Mouse (Mus musculus): Measurements from ENCODE around the gene Tmeff2.
"Not testable (repeated sequence)": the region's sequence is repeated elsewhere in the genome, so short reads cannot be mapped to it uniquely, and the experiment has no call there.

Tmeff2 gene

DNA sequence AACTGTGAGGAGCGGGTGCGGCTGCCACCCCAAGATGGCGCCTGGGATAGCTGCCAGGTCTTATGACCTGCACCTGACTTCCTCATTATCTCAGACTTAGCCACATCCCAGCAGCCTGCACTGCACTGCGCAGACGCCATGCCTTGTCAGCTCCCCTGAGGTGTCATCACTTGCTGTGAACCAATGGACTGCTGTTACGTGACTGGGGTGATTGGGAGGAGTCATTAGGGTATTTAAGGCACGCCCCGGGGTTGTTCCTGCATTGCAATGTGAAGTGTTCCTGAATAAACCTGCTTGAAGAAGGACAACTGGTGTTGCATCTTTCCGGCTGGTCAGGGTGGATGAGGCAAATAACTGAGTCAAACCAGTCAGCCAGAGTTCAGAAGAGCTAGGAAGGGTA is at the start of gene Tmeff2:
Gene Tmeff2 (plus strand): TSS at position 262 of the 400 bp plus-strand sequence.
- not testable (repeated sequence) for DNase-seq (ENCODE audit: low spot score)

DNA sequence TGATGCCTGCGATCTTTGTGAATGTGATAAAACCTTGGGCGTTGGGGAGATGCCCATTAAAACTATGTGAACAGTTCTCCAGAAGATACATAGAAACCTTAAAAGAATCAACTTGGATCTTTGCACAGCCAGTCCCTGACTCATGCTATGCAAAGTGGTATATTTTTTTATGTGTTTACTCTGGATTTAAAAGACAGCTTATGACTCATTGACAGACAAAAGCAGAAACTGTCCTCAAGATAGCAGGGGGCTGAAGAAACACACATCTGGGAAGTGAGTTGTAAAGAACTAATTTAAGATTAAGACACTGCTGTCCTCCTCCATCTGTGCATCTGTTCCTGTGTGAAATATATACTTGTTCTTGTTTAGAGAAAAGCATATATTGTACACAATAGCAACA is 38.9 kb upstream of the Tmeff2 start:
- no peak for DNase-seq (ENCODE audit: low spot score)

DNA sequence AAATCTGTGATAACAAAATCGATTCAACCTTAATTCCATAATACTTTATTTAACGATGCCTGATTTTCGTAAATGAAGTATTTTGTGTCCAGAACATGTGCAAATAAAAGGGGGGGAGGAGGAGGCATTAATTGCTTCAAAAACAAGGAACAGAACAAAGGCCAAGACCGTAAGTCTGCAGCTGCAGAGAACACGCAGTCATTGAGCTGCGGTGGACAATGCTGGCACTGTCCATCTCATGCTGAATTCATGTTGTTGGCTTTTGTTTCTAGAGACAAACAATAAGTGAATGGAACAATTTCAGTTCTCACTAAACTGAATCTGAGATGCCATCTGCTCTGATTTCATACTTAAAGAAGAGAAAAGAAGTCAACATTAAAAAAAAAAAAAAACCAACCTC is 2.8 kb upstream of the Tmeff2 start:
- no peak for DNase-seq (ENCODE audit: low spot score)

DNA sequence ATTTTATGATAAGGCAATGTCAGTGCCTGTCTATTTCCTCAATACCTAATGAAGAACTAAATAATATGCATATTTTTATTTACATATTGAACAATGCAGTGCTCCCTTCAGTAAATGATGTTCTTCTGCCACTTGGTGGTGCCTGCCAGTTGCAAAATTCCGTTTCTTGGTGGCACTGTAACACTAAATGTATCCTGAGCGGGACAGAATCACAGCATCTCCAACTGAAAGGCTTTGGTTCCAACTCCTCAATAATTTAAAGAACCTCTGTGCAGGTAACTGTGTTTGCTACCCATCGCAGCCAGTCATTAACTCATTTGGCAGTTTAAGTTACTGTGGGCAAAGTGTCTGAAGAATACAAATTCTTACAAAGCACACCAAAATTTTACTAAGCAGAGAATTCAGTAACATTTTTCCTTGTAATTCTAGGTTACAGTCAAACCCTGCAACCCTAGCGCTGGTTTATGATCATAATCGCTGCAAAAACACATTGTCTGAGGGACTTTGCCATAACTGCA is 24.4 kb downstream of the Tmeff2 start:
- DNase-seq (ENCODE audit: low spot score), result no peak

DNA sequence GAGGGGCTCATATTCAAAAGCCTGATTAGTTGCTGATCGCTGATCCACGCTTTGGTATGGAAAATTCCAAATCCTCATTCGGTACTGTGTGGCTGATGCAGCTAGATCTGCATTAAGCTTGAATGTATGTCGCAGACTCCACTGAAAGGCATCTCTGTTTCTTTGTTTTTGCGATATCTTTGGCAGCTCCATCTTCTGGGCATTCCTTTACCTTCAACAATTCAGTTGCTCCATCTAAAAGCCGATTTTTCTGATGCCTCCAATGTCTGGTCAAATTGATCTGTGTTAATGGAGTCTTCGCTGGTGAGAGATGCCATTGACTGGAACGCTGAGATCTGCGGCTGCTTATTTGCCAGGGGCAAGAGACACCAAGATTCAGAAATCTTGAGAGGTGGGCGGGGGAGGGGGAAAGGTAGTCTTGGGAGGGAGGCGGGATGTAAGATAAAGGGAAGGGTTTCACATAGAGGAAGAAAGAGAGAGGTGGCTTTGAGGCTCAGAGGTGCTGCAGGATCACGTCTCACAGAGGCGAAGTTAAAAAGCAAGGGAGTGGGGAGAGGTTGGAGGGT is 25.0 kb downstream of the Tmeff2 start:
- no peak for DNase-seq (ENCODE audit: low spot score)

DNA sequence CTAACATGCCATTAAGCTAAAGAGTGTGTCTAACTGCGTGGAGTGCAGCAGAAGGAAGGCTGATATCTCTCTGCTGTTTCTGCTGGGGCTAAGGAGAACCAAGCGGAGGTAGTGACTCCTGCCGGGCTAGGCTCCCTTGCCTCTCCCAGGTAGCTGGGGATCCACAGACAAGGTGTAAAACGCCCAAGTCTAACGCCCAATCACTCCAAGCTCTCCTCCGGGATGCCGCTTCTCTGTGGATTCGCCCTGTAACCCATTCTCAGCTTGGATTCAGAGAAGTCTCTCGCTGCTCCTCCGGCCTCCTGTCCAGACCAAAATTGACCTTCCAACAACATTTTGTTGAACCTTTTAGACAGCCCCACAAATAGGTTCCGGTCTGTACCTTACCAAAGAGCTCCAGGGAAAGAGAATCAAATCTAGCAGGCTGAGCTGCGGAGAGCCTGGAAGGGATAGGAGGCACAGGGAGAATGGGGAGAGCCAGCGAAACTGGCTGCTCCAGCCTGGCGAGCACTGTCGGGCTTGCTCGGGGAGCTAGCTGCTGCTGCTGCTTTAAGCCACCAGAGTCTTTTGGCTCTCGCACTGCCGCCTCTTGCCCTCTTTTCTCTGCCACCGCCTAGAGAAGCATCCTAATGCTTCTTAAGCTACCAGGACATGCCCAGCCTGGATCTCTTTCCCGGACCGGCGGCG is 26.1 kb downstream of the Tmeff2 start:
- DNase-seq (ENCODE audit: low spot score), result no peak

DNA sequence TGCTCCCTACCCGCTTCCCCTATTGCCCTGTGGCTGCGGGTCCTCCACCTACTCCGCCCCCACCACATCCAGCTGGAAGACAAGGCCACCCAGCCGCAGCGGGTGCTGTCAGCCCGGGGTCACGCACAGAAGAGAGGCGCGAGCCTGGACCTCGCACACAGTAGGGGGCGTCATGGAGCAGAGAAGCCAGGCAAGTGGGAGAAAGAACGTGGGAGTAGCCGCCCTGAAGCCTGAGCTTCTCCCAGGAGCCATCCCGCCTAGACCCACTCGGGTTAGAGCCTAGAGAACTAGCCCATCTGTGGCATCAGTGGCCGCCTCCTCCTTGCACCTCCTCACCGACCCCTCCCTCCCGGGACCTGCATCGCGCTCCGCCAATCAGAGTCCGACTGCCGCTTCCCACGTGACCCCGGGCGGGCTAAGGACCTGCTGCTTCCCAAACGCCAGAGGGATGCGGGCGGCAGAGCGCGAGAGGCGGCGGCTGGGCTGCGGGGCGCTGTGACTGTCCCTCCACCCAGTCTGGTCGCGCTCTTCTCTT is 26.7 kb downstream of the Tmeff2 start:
- DNase-seq (ENCODE audit: low spot score), result peak; percentile 82

DNA sequence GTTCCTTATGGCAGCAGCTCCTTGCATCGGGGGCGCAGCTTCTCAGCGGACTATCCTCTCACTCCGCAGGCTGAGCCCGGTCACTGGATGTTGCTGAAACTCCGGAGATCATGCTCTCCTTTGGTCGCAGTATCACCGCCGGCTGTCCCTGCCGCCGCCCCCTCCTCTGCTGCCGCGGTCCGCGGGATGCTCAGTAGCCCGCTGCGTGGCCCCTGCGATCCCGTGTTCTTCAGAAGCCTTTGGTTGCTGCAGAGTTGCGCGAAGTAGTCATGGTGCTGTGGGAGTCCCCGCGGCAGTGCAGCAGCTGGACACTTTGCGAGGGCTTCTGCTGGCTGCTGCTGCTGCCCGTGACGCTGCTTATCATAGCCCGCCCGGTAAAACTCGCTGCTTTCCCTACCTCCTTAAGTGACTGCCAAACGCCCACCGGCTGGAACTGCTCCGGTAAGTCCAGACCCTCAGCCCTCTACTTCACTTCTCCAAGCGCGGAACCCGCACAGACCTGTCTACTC is 27.3 kb downstream of the Tmeff2 start:
- no peak for DNase-seq (ENCODE audit: low spot score)

DNA sequence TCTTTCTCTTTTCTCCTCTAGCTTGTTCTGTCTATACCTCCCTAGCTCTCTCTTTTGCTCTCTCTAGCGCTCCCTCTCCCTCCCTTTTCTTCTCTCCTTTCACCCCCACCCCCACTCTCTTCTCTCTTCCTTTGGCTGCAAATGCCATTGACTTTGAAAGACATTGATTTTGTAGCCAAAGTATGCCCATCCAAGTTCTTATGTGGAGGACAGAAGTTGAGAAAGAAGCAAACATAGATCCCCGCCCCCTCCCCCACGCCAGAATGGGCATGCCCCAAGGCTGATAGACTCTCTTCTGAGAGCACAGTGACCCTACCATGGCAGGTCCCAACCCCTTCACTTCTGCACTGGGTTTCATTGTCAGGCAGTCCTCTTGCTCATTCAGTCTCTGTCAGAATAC is 28.3 kb downstream of the Tmeff2 start:
- no peak for DNase-seq (ENCODE audit: low spot score)

DNA sequence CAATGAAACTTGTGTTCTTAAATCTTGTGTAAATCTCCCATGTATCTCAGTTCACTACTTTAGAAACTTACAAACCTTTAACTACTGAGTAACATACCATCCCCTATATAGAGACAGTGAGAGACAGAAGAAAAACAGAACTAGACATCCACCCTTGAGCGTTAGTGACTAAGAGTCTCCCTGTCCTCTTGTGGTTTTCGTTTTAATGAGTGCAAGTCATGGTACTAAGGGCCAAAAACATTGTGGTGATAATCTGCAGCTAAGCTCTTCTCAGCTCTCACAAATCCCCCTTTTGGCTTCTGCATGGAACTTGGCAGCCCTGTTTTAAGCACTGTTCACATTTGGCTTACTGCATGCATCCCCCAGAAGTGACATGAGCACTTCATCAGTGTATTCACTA is 34.6 kb downstream of the Tmeff2 start:
- DNase-seq (ENCODE audit: low spot score), result no peak

DNA sequence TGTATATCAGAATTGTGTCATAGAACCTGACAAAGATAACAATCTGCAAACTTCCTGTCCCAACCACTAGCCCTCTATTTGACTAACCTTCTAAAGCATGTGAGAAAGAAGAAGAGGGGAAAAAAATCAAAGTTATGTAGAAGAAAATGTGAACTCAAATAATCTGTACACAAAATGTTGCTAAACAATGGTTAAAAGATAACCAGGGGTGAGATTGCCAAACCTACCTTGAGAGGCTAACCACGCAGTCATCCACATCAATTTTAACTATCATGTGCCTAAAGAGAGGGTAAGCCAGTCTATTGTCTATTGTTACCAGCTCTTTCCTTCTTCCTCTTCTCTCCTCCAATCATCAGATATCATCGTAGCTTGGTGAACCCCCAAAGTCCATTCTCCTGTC is 35.0 kb downstream of the Tmeff2 start:
- DNase-seq (ENCODE audit: low spot score), result no peak

DNA sequence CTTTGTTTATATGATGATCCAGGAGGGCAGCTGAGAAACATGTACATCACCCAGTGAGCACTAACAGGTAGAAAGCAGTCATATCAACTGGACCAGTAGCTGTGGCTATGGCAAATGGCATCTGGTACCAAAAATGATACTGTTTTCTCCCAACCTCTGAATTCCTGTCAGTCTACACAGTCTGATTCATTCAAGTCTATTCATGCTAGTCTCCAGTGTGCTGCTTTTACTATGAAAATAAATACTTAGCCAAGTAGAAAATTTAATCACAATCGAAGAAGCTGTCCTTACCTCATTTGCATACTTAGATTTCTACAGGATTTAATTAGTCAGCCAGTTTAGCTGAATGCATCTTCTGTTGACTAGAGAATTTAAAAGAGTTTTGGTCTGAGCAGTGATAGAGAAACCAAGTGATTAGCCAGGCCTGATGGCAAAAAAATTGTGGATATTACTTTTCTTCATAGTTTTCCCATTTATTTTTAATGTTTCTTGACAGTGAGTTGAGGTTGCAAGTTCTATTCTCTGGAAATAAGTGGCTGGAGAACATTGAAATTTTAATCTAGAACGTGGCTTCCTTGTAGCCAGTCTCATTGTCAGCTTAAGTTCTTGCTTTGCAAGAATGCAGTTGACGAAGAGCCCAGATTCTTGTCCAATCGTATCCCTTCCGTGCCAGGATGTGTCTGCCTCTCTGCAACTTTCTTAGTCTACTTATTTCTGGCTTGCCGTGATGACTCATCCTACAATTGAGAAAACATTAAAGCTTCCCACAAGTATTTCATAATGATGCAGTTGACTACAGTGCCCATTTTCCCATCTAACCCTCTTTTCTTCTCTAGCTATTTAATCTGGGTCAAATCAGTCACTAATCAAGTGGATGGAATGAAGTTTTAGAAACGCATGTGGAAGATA is 39.9 kb downstream of the Tmeff2 start:
- no peak for DNase-seq (ENCODE audit: low spot score)

DNA sequence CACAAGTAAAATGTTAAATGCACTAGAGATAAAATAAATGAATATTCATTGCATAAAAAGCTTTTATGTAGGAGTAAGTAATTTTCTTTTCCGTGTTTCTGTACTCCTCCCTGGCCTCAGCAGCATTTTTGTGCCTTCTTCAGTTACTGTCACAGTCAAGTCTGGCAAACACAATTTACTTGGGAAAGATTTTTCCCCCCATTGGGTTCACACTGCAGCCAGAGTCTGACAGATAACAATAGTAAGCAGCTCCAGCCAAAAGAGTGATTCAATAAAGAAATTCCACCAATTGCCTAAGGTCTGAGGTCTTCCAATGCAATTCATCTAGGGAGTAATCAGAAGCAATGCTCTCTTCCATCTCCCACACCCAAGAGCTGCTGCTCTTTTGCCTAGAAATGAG is 48.1 kb downstream of the Tmeff2 start:
- DNase-seq (ENCODE audit: low spot score), result no peak

DNA sequence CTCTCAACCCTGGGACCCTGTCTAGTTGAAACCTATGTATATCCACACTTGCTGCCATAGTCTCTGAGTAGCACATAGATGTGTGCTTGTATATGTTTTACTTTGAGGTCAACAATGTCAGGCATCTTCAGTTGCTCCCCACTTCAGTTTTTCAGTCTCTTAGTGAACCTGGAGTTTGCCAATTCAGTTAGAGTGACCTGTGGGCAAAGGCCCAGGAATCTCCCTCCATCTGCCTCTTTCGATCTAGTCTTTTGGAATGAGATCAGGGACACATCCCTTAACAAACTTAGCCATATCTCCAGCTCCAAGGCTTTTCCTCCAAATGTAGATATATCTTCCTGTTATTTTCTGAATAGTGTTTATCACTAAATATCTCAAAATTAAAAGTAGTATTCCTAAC is 58.4 kb downstream of the Tmeff2 start:
- DNase-seq (ENCODE audit: low spot score), result no peak

DNA sequence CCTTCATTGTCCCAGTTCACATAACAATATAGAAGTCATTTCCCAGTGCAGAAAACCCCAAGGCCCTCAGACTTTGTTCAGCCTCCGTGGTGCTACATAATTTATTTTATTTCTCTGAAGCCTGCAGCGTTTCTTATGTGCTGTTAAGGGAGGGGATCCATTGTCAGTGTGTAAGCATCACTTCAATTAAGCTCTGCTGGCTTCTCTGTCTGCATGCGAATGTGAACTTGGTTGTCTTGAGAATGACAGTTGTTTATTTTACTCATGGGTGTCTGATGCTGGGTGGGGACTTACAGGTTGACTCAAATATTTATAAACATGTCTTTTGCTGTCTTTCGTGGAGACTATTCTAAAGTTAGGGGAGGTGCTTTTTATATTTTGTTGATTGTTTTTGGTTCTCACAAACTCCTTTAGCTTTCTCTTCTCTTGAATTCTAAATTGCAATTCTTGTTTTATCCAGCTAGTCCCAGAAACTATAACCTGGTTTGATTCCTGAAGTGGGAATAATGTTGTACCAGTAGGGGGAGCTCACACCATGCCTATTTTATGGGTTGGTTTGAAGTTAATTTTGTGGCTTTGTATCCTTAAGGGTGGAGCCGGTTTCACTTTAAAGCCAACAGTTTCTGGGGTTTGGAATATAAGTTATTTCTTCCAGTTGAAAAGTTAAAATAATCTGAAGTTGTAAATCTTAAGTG is 61.7 kb downstream of the Tmeff2 start:
- DNase-seq (ENCODE audit: low spot score), result no peak

DNA sequence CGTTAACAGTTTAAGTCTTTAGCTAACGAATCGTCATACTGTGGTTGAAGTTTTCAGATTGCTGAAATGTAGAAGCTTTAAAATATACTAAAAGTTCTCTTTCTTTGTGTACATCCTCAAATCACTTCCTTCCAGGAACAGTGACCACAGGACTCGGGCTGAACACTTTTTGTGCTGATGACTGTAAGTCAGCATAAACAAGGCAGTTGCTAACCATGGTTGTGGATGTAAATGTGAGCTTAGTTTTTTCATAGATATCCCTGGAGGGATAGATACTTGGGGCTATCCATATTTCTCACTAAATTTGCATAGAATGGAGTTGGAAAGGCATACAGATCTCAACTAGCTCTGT is 62.2 kb downstream of the Tmeff2 start:
- no peak for DNase-seq (ENCODE audit: low spot score)

DNA sequence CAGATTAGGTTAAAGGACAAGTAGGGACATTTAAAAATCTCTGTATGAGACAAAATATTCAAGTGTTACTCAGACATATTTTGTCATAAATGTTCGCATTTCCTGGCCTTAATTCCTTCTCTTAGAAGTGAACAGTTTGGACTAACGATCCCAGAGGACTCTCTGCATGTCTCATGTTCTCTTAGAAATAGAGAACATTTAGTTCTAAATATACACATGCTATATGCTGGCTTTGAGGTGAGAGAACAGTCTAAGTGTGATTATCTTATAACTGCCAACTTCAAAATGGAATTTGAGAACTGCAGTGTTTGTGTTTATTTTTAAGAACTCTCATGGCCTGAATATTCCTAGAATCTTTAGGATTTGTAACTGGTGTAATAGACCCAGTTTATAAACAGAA is 69.2 kb downstream of the Tmeff2 start:
- DNase-seq (ENCODE audit: low spot score), result no peak

DNA sequence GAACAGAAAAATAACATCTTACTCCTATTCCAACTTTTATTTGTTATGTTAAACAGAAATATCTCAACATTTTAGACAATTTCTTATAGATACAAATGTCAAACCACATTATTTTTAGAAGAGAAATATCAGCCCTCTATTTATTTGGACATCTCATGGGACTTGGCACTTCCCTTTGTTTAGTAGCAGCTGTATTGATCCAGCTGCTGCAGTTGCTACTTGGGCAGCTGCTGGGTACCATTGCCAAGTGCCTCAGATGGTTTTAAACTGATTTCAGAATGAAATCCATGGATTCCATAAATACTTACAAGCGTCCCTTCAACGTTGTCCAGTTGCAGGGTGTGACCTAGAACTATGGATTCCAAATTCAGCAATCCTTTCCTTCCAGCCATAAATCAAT is 70.4 kb downstream of the Tmeff2 start:
- no peak for DNase-seq (ENCODE audit: low spot score)

DNA sequence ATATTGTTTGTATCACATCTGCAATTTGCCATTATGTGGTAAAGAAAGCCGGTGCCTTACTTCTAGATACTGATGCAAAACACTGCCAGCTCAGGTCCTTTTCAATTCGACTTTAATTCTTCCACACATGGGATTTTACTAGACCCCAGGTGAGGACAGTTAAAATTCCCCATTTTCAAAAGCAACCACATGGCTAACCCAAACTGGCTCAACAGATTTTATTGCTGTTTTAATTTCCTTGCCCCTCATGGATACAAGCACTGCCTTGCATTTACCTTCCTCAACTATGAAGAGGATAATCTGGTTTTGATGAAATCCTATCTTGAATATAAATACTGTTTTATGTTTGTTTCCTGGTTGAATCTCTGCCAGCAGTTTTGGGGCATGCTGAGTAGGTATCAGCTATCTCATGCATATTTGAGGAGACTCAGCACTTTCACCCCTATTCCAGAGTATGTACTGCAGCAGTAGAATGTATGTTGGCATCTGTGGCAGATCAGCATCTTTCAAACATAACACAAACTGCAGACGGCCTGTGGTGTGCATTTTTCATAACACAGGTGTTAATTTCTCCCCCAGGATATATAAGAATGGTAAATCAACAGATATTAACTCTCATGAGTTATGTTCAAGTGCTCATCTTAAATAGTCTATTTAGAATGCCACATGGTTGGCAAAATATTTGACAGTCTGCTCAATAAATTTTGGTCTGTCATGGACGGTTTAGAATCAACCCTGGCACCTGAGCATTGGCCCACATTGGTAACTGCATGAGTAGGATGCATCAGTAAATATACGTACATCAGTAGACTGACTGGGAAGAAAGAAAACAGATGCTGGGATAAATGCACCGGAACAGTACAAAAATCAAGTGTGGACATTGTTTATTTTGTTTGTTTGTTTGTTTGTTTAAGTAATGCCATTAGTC is 72.3 kb downstream of the Tmeff2 start:
- DNase-seq (ENCODE audit: low spot score), result no peak

DNA sequence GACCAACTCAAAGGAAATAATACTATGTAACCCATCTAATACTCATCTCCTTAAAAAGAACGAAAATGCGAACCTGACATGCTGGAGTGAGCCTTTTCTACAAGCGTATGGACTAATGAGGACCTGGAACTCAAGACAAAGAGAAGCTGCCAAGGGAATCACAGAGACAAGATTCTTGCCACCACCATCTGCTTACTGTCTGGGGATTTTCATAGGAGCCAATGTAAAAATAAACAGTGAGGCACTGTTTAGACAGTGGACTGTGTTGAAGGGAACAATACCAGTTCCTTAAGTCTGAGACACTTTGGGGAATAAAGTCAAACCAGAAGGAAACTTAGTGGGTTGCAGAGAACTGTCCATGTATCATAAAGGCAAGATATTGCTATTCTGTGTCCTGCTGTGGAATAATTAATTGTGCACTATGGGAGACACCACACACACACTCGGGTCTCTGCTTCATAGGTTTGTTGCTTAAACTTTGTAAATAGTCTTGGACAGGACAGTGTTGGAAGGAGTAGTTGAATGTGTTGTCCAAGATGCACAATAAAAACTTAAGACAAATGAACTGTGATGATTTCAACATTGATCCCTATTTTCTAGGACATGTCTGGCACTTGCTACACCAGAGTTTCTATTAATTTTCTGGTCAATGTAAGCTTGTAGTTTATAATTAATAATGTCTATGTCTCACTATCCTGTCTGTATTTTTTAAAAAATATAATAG is 79.1 kb downstream of the Tmeff2 start:
- no peak for DNase-seq (ENCODE audit: low spot score)
